Mouse (Mus musculus): ENCODE measurements at regions not wholly inside any gene's neighbourhood (a gene's known extent, or its start where the extent isn't known, plus 50 kb on each side); places are given as distances from the start of the nearest gene placed in this dataset.

GRCm38 (mm10) chr19:32925628-32926505 is 168.6 kb downstream of the Pten start:
- DNase-seq (ENCODE audit: low spot score) (no peak), ATAC-seq (ENCODE audit: insufficient number of reproducible peaks, low FRiP score, low TSS enrichment, low read depth) (no peak)
- Histone ChIP-seq H3K27me3 (ENCODE audit: control insufficient read depth, insufficient read depth, low read length) (no peaks in the 10 kb centered on the region), H3K9ac (ENCODE audit: low read length) (no peak overlapping the region), H3K9me3 (ENCODE audit: control insufficient read depth, low read length) (no peaks in the 10 kb centered on the region), H3K4me3 (ENCODE audit: low read depth, low read length) (no peak overlapping the region), H3K27ac (replicated peaks; ENCODE audit: low read depth, low read length) (no peak overlapping the region), H3K36me3 (ENCODE audit: control insufficient read depth, insufficient read depth, low read length) (no peaks in the 10 kb centered on the region), H3K4me2 (ENCODE audit: low read depth, severe bottlenecking) (no peak overlapping the region), H3K4me1 (ENCODE audit: control insufficient read depth, insufficient read depth, low read length) (no peaks in the 10 kb centered on the region)
- 72% methylated on average over 6 of the region's 6 CpGs for WGBS

GRCm38 (mm10) chr19:32926571-32926970 is 169.3 kb downstream of the Pten start:
- Histone ChIP-seq H3K4me3 (ENCODE audit: low read depth, low read length) (no peak overlapping the region), H3K4me2 (ENCODE audit: low read depth, severe bottlenecking) (no peak overlapping the region), H3K27me3 (ENCODE audit: control insufficient read depth, insufficient read depth, low read length) (no peaks in the 10 kb centered on the region), H3K4me1 (ENCODE audit: control insufficient read depth, insufficient read depth, low read length) (no peaks in the 10 kb centered on the region), H3K9me3 (ENCODE audit: control insufficient read depth, low read length) (no peaks in the 10 kb centered on the region), H3K27ac (replicated peaks; ENCODE audit: low read depth, low read length) (no peak overlapping the region), H3K9ac (ENCODE audit: low read length) (no peak overlapping the region), H3K36me3 (ENCODE audit: control insufficient read depth, insufficient read depth, low read length) (no peaks in the 10 kb centered on the region)
- DNase-seq (ENCODE audit: low spot score) (no peak), ATAC-seq (ENCODE audit: insufficient number of reproducible peaks, low FRiP score, low TSS enrichment, low read depth) (no peak)
- WGBS: 87% methylated on average over 4 of the region's 4 CpGs

GRCm38 (mm10) chr19:32933676-32934075 is 176.4 kb downstream of the Pten start:
- H3K9ac ChIP-seq (ENCODE audit: low read length): no peak overlapping the region
- ATAC-seq (ENCODE audit: insufficient number of reproducible peaks, low FRiP score, low TSS enrichment, low read depth): no peak
- H3K9me3 ChIP-seq (ENCODE audit: control insufficient read depth, low read length): no peaks in the 10 kb centered on the region
- H3K27ac ChIP-seq (replicated peaks; ENCODE audit: low read depth, low read length): no peak overlapping the region
- no peak for DNase-seq (ENCODE audit: low spot score)
- H3K27me3 ChIP-seq (ENCODE audit: control insufficient read depth, insufficient read depth, low read length): no peaks in the 10 kb centered on the region
- no peaks in the 10 kb centered on the region for H3K4me1 ChIP-seq (ENCODE audit: control insufficient read depth, insufficient read depth, low read length)
- H3K4me2 ChIP-seq (ENCODE audit: low read depth, severe bottlenecking): no peak overlapping the region
- H3K4me3 ChIP-seq (ENCODE audit: low read depth, low read length): no peak overlapping the region
- H3K36me3 ChIP-seq (ENCODE audit: control insufficient read depth, insufficient read depth, low read length): no peaks in the 10 kb centered on the region
- 91% methylated on average over 5 of the region's 5 CpGs for WGBS

GRCm38 (mm10) chr19:32935638-32936037 is 178.3 kb downstream of the Pten start:
- H3K36me3 ChIP-seq (ENCODE audit: control insufficient read depth, insufficient read depth, low read length): no peaks in the 10 kb centered on the region
- no peak for DNase-seq (ENCODE audit: low spot score)
- WGBS: 88% methylated on average over 5 of the region's 5 CpGs

DNA sequence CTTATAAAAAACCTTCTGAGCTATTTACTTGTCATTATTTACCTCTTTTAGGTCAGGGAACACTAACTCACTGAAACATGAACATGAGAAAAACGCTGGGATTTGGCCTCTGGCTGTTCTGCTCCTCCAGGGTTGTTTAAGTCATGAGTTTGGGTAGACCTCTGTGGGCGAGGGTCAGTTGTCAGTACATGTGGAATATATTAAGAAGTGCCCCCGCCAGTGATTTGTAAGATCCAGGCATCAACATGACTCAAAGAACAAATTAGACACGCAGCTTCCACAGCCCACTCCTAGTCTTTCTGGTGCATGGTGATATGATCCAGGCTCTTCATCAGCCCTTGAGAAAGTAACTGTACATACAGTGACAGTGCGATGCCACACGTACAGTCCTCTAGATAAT is 180.3 kb downstream of the Pten start:
- WGBS: 45% methylated on average over 6 of the region's 6 CpGs
- H3K36me3 ChIP-seq (ENCODE audit: control insufficient read depth, insufficient read depth, low read length): no peaks in the 10 kb centered on the region
- H3K27ac ChIP-seq (replicated peaks; ENCODE audit: low read depth, low read length): no peak overlapping the region
- H3K27me3 ChIP-seq (ENCODE audit: control insufficient read depth, insufficient read depth, low read length): no peaks in the 10 kb centered on the region
- H3K9ac ChIP-seq (ENCODE audit: low read length): no peak overlapping the region
- no peak overlapping the region for H3K4me2 ChIP-seq (ENCODE audit: low read depth, severe bottlenecking)
- ATAC-seq (ENCODE audit: insufficient number of reproducible peaks, low FRiP score, low TSS enrichment, low read depth) (no peak), DNase-seq (ENCODE audit: low spot score) (no peak)
- H3K4me3 ChIP-seq (ENCODE audit: low read depth, low read length): no peak overlapping the region
- no peaks in the 10 kb centered on the region for H3K4me1 ChIP-seq (ENCODE audit: control insufficient read depth, insufficient read depth, low read length)
- H3K9me3 ChIP-seq (ENCODE audit: control insufficient read depth, low read length): no peaks in the 10 kb centered on the region

More at GRCm38 (mm10) chr19:32935638-32936037, 178.3 kb downstream of the Pten start:
- Histone ChIP-seq H3K9me3 (ENCODE audit: control insufficient read depth, low read length) (no peaks in the 10 kb centered on the region), H3K4me2 (ENCODE audit: low read depth, severe bottlenecking) (no peak overlapping the region), H3K4me1 (ENCODE audit: control insufficient read depth, insufficient read depth, low read length) (no peaks in the 10 kb centered on the region), H3K4me3 (ENCODE audit: low read depth, low read length) (no peak overlapping the region), H3K9ac (ENCODE audit: low read length) (no peak overlapping the region), H3K27ac (replicated peaks; ENCODE audit: low read depth, low read length) (no peak overlapping the region), H3K27me3 (ENCODE audit: control insufficient read depth, insufficient read depth, low read length) (no peaks in the 10 kb centered on the region)
- ATAC-seq (ENCODE audit: insufficient number of reproducible peaks, low FRiP score, low TSS enrichment, low read depth): no peak

DNA sequence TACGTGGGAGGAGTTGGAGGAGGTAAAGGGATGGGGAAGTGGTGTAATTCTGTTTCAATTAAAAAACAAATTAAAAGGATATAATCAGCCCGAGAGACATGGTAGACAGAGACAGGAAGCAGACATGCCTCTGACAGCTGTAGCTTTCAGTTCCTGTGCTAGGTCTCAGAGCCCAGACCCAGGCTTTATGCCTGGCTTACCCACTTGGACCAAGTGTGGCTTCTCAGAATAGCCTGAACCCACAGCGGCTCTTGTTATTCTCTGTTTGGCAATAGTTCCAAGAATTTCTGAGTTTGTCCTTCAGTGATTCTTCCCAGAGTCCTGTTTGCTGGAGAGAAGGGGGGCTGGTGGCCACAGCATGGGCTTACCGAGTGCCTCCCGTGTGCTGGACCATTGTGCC is 182.4 kb downstream of the Pten start:
- H3K9me3 ChIP-seq (ENCODE audit: control insufficient read depth, low read length): no peaks in the 10 kb centered on the region
- no peak overlapping the region for H3K9ac ChIP-seq (ENCODE audit: low read length)
- H3K36me3 ChIP-seq (ENCODE audit: control insufficient read depth, insufficient read depth, low read length): no peaks in the 10 kb centered on the region
- H3K4me1 ChIP-seq (ENCODE audit: control insufficient read depth, insufficient read depth, low read length): no peaks in the 10 kb centered on the region
- DNase-seq (ENCODE audit: low spot score): no peak
- H3K27ac ChIP-seq (replicated peaks; ENCODE audit: low read depth, low read length): no peak overlapping the region
- no peak overlapping the region for H3K4me3 ChIP-seq (ENCODE audit: low read depth, low read length)
- H3K4me2 ChIP-seq (ENCODE audit: low read depth, severe bottlenecking): no peak overlapping the region
- no peak for ATAC-seq (ENCODE audit: insufficient number of reproducible peaks, low FRiP score, low TSS enrichment, low read depth)
- no peaks in the 10 kb centered on the region for H3K27me3 ChIP-seq (ENCODE audit: control insufficient read depth, insufficient read depth, low read length)
- WGBS: 89% methylated on average over 5 of the region's 5 CpGs

DNA sequence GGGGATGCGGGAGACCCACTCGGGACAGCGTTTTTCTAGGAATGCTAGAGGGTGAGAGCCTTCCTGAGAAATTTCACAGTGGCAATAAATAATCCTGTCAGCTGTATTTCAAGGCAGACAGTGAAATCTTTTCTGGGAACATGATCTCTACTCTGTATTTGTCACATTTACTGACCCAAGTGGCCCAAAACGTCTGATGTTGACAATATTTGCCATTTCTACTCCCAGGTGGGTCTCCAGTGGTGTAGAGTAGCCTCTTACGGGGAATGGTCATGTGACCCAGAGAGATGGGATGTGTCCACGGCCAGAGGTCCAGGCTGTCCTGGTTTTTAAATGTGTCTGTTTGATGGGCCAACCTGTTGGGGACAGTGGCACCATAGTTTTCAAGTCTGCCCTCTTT is 183.5 kb downstream of the Pten start:
- DNase-seq (ENCODE audit: low spot score): no peak
- Histone ChIP-seq H3K36me3 (ENCODE audit: control insufficient read depth, insufficient read depth, low read length) (no peaks in the 10 kb centered on the region), H3K27ac (replicated peaks; ENCODE audit: low read depth, low read length) (no peak overlapping the region), H3K27me3 (ENCODE audit: control insufficient read depth, insufficient read depth, low read length) (no peaks in the 10 kb centered on the region), H3K9me3 (ENCODE audit: control insufficient read depth, low read length) (no peaks in the 10 kb centered on the region), H3K4me1 (ENCODE audit: control insufficient read depth, insufficient read depth, low read length) (no peaks in the 10 kb centered on the region), H3K9ac (ENCODE audit: low read length) (no peak overlapping the region), H3K4me3 (ENCODE audit: low read depth, low read length) (no peak overlapping the region), H3K4me2 (ENCODE audit: low read depth, severe bottlenecking) (no peak overlapping the region)
- WGBS: 71% methylated on average over 6 of the region's 6 CpGs
- ATAC-seq (ENCODE audit: insufficient number of reproducible peaks, low FRiP score, low TSS enrichment, low read depth): no peak

DNA sequence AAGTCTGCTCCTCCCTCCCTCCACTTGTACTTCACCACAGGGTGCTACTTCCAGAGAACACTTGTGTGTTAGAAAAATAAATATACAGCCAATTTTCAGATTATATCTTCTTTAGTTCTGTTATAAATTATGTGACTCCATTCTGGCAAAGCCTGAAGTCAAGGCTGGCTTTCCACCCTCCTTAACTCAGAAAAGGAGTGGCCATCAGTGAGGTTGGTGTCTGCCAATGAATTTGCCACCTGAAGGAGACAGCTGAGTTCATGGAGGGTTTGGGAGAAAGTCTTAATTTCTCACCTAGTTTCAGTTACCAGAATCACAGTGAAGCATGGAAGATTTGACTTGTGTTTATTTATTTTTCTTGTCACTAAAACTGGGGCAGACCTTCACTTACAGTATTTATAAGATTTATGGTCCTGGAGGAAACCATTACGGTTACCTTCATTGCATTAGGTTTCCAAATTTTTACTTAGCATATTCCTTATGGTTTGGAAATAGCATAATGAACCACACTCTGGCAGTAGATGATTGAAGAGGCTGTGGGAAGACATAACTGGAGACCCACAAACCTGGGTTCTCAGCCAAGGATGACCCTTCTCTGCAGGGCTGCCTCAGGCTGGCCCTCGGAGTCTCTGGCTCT is 186.4 kb downstream of the Pten start:
- Histone ChIP-seq H3K27ac (replicated peaks; ENCODE audit: low read depth, low read length) (no peak overlapping the region), H3K9ac (ENCODE audit: low read length) (no peak overlapping the region), H3K9me3 (ENCODE audit: control insufficient read depth, low read length) (no peaks in the 10 kb centered on the region), H3K4me1 (ENCODE audit: control insufficient read depth, insufficient read depth, low read length) (no peaks in the 10 kb centered on the region), H3K4me3 (ENCODE audit: low read depth, low read length) (no peak overlapping the region), H3K36me3 (ENCODE audit: control insufficient read depth, insufficient read depth, low read length) (no peaks in the 10 kb centered on the region), H3K27me3 (ENCODE audit: control insufficient read depth, insufficient read depth, low read length) (no peaks in the 10 kb centered on the region), H3K4me2 (ENCODE audit: low read depth, severe bottlenecking) (no peak overlapping the region)
- DNase-seq (ENCODE audit: low spot score): no peak
- no peak for ATAC-seq (ENCODE audit: insufficient number of reproducible peaks, low FRiP score, low TSS enrichment, low read depth)
- 84% methylated on average over 2 of the region's 2 CpGs for WGBS
